Mouse (Mus musculus): Measurements from ENCODE around the gene Hoxd11.
A peak's percentile ranks its signal among the peaks of the same experiment; 100 is the strongest.

Gene Hoxd11

GRCm38 (mm10) chr2:74678891-74679595, at the start of gene Hoxd11:
Hoxd11 (plus strand) TSS chr2:74679557.
- DNase-seq (ENCODE audit: low spot score) = no peak

- DNase-seq (ENCODE audit: low spot score) = no peak
Measured at GRCm38 (mm10) chr2:74635412-74635811, 43.9 kb upstream of the Hoxd11 start.

GRCm38 (mm10) chr2:74642431-74642830, 36.9 kb upstream of the Hoxd11 start:
- DNase-seq (ENCODE audit: low spot score) = no peak

GRCm38 (mm10) chr2:74645631-74646030, 33.7 kb upstream of the Hoxd11 start:
- no peak for DNase-seq (ENCODE audit: low spot score)

- DNase-seq (ENCODE audit: low spot score) = no peak
Measured at GRCm38 (mm10) chr2:74647082-74647864, 32.1 kb upstream of the Hoxd11 start.

GRCm38 (mm10) chr2:74652996-74653340, 26.4 kb upstream of the Hoxd11 start:
- no peak for DNase-seq (ENCODE audit: low spot score)

GRCm38 (mm10) chr2:74653781-74654535, 25.4 kb upstream of the Hoxd11 start:
- DNase-seq (ENCODE audit: low spot score) = no peak

- no peak for DNase-seq (ENCODE audit: low spot score)
Measured at GRCm38 (mm10) chr2:74654743-74655419, 24.5 kb upstream of the Hoxd11 start.

- peak; percentile 14 for DNase-seq (ENCODE audit: low spot score)
Measured at GRCm38 (mm10) chr2:74655420-74655781, 24.0 kb upstream of the Hoxd11 start.

- DNase-seq (ENCODE audit: low spot score) = no peak
Measured at GRCm38 (mm10) chr2:74655821-74656631, 23.3 kb upstream of the Hoxd11 start.

GRCm38 (mm10) chr2:74656632-74657021, 22.7 kb upstream of the Hoxd11 start:
- DNase-seq (ENCODE audit: low spot score) = no peak

GRCm38 (mm10) chr2:74657251-74658023, 21.9 kb upstream of the Hoxd11 start:
- DNase-seq (ENCODE audit: low spot score) = no peak

GRCm38 (mm10) chr2:74658024-74658666, 21.2 kb upstream of the Hoxd11 start:
- no peak for DNase-seq (ENCODE audit: low spot score)

GRCm38 (mm10) chr2:74658667-74659371, 20.5 kb upstream of the Hoxd11 start:
- no peak for DNase-seq (ENCODE audit: low spot score)

- no peak for DNase-seq (ENCODE audit: low spot score)
Measured at GRCm38 (mm10) chr2:74659507-74660005, 19.8 kb upstream of the Hoxd11 start, which contains the start of gene Evx2. Evx2 (minus strand) TSS chr2:74659557.

GRCm38 (mm10) chr2:74660421-74661375, 18.7 kb upstream of the Hoxd11 start:
- no peak for DNase-seq (ENCODE audit: low spot score)

- no peak for DNase-seq (ENCODE audit: low spot score)
Measured at GRCm38 (mm10) chr2:74661685-74662084, 17.7 kb upstream of the Hoxd11 start.

Measured in lung, postnatal 25 days (tissue).